Mouse (Mus musculus): ENCODE data around the gene Tnnt2.
A peak's percentile ranks its signal among the peaks of the same experiment; 100 is the strongest.

Gene Tnnt2

GRCm38 (mm10) chr1:135835716-135836483 lies at the start of gene Tnnt2:
TSS of gene Tnnt2 (plus strand) at chr1:135836354.
- DNase-seq (ENCODE audit: low spot score): no peak

DNA sequence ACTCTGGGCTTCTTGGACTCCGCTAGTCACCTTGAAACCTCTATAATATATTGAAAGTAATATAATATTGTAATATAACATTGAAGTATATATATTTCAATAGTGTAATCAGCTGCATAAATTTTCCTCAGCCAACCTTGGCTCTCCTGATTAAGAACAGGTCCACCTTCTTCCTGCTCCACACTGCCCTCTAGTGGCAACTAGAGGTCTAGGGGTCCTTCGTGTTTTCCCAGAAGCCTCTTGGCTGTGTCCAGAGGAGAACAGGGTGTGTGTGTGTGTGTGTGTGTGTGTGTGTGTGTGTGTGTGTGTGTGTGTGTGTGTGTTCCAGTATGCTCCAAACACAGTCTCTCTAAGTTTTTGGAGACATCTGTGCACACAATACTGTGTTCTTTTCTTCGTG lies 48.4 kb upstream of the Tnnt2 start:
- DNase-seq (ENCODE audit: low spot score): peak; percentile 86

DNA sequence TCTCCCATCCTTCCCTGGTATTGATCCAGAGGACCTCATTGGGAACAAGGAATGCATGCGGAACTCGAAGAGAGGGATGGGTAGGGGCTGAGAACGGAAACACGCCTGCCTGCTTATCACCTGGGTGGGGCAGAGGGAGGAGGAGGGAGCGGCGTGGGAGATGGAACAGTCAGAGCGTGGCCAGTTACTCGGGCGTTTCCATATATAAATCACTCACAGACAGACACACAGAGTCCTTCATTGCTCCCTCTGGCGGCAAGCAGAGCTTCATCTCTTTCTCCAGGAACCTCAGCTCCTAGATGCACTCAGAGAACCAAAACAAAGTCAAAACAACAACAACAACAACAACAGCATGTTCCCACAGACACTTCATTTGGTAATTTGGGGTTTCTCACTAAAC lies 47.4 kb upstream of the Tnnt2 start:
- DNase-seq (ENCODE audit: low spot score): no peak

- DNase-seq (ENCODE audit: low spot score): peak; percentile 57
These were observed 46.3 kb upstream of the Tnnt2 start for GRCm38 (mm10) chr1:135789815-135790214.

DNA sequence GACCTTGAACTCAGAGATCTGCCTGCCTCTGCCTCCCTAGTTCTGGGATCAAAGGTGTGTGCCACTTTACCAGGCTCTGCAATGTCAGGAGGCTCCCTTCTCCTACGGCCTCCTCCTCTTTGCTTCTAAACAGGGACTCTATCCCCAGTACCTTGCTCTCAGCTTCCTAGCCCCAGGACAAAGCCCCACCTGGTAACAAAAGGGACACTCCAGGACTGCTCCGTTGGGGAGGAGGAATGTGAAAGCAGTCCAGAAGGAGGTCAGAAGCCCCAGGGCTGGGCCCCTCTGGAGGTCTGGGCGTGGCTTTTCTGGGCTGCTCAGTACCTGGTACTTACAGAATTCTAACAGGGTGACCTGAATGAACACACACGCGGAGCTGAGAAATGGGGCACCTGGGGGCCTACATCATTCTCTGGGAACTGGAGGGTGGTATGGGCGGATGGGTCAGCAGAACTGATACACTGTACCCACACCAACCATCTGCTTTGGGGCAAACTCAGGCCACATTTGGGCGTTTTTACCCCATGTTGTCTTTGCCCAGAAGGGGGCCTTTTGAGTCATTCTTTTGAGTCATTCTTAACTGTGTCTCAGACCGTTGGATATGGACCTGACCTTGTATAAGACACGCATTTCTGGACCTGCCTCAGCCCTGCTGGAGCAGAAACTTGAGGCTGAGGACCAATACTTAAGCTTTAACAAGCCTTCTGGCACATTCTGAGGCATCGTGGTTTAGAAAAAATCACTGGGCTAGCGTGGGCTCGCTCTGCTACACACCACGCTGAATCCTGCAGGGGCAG lies 43.8 kb upstream of the Tnnt2 start:
- no peak for DNase-seq (ENCODE audit: low spot score)

- DNase-seq (ENCODE audit: low spot score): no peak
These were observed 42.6 kb upstream of the Tnnt2 start for GRCm38 (mm10) chr1:135793370-135794215.

DNA sequence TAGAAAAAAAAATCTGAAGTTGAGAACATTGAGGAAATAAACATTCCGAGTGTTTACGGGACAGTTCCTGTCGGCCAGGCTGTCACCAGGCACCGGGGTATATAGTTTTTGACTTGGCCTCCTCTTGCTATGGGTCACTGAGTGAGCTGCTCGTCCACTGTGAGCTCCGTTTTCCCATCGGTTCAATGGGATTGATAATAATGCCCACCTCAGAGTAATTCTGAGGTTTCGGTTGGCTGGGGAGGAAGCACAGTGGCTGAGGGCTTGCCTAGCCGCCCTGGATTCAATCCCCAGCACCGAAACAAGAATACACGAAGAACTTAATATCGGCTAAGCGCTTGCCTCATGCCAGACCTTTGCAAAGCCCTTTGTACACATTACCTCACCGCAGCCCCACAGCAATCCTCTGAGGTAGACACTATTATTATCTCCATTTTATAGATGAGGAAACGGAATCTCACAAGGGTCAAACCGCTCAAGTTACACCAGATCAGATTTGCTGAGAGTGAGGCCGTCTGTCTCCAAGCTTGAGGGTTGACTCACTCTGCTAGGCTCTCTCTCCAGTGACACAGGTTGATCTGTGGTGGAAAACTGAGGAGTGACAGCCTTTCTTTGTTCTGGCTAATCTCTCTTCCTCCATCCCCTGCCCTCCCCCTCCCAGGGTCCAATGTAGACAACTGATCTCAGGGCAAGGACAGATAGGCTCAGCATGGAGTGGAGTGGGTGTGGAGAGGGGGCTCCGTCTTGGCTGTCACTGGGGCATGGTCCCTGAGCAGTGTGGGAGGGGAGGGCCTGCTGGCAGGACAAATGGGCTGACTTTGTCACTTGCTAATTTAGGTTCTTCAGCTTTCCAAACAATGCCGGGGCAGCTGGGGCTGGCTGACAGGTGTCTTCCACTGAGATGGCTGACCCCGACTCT lies 41.7 kb upstream of the Tnnt2 start:
- no peak for DNase-seq (ENCODE audit: low spot score)

GRCm38 (mm10) chr1:135798492-135798891 lies 37.7 kb upstream of the Tnnt2 start:
- no peak for DNase-seq (ENCODE audit: low spot score)

DNA sequence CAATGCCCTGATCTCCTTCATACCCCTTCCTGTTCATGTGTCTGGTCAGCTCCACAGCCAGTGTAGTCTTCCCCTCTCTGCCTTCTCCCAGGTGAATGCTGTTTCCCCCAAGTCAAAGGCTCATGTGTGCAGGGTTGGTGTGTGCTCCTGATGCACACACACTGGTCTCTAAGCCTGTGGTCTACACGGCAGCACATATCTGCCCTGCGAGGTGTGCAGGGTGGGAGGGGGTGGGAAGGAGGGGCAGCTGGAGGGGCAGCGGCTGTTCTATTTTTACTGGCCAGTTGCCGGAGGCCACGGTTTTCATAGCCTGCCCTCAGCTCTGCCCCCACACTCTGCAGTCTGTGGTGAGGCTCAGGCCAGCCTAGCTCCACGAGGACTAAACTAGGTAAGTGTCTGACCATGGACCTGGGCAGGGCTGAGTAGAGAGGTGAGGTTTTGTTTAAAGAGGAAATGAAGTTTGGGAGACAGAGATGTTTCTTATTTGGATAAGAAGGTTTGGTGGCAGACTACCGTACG lies 37.0 kb upstream of the Tnnt2 start:
- DNase-seq (ENCODE audit: low spot score): no peak

GRCm38 (mm10) chr1:135800192-135800950 lies 35.8 kb upstream of the Tnnt2 start:
- DNase-seq (ENCODE audit: low spot score): no peak

DNA sequence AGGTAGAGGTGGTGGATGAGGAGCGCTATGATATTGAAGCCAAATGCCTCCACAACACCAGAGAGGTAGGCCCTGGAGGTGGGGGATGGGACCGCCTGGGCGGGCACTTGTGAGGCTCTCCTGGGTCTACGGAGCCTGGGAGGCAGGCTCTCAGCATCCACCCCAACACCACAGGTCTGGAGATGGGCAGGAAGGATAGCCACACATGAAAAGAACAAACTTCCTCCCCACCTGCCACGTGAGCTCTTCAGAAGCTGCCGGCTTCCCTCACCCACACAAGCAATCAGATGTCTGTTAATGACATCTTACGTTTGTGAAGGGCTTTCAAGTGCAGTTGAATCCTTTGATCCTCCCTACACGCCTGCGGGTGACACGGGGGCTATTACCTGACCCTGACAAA lies 28.6 kb upstream of the Tnnt2 start:
- no peak for DNase-seq (ENCODE audit: low spot score)

DNA sequence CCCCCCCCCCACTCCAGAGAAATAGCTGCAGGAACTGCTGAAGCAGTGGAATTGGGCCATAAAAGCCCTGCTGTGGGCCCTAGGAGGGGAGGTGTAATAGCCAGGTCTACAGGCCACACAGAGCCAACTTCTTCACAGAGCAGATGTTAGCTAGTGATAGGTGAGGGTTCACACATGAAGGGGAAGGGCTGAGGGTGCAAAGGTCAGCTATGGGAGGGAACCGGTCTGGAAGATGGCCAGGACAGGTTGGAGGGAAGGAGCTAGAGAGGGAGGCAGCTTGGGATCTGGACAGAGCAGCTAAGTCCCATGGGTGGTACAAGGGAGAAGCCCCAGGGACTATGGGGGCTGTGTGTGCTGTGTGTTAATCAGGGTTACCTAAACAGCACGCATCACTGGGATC lies 26.0 kb upstream of the Tnnt2 start:
- DNase-seq (ENCODE audit: low spot score): no peak

DNA sequence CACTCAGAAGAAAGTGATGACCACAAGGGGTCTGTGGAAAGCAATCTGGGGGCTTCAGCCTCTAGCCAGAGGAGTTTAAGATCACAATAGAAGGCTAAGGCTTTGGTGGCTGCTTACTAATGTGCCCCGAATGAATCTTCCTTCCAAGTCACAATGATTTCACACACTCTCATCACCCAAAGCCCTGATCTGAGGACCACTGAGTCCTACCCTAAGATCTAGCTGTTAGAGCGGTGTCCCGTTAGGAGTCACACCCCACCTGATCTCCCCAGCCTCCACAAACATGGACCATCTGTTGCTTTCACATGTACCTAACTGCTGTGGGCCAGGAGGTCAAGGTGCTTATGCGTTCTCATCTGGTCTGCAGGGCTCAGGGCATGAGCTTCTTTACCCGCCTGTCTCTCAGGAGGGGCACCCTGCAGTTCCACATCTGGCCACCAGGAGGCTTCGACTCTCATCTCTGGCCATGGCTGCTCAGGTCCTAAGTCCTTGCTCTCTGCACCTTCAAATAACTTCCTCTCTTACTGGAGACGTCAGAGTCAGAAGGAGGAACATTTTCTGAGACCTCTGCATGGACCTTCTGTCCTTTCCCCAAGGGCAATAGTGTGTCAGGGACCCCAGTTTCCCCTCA lies 25.0 kb upstream of the Tnnt2 start:
- DNase-seq (ENCODE audit: low spot score): peak; percentile 89

DNA sequence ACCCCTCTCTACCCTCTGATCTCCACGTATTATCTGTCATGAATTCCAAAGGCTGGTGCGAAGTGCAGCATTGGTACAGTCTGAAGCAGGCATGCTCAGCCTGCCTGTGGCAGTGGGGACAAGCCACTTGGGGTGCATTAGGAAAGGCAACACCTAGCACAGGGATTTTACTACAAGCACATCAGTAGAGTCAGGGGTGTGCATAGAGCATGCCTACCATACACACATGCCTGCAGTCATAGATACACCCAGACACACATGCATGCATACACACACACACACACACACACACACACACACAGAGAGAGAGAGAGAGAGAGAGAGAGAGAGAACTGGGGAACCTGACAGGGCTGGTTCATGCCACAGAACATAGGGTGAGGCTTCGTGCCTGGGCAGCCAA lies 23.9 kb upstream of the Tnnt2 start:
- no peak for DNase-seq (ENCODE audit: low spot score)

- DNase-seq (ENCODE audit: low spot score): no peak
These were observed 23.5 kb upstream of the Tnnt2 start for GRCm38 (mm10) chr1:135812618-135813017.

DNA sequence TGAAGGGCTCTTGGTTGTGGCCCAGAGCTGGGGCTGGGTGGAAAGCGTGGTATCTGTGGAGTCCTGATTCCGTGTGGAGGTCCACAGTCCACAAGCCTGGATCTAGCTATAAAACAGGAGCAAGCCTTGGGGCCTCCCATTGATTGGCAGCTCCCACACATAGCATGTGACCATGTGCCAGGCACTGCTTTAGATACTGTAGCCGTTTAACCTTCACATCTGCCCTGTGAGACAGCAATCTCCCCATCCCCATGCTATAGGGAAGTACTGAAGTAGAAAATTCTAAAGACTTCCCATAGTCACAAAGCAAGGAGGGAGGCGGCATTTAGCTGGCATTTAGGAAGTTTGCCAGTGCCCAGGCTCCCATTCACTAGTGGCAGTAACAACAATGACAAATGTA lies 23.1 kb upstream of the Tnnt2 start:
- no peak for DNase-seq (ENCODE audit: low spot score)

- no peak for DNase-seq (ENCODE audit: low spot score)
These were observed 22.3 kb upstream of the Tnnt2 start for GRCm38 (mm10) chr1:135813687-135814395.

GRCm38 (mm10) chr1:135814531-135814930 lies 21.6 kb upstream of the Tnnt2 start:
- no peak for DNase-seq (ENCODE audit: low spot score)

- no peak for DNase-seq (ENCODE audit: low spot score)
These were observed 18.6 kb upstream of the Tnnt2 start for GRCm38 (mm10) chr1:135817595-135817994.
